Mouse (Mus musculus) spleen, adult 2 months (tissue): ENCODE data around the gene Notch1.

Source experiments
- CTCF ChIP-seq: fragments of 200-500 bp; IDR thresholded peaks from 2 replicates; pipeline ENCODE4 v1.5.1; 2011; ENCODE audit warnings: mild to moderate bottlenecking, inconsistent platforms; ENCODE audit not compliant: insufficient read depth, insufficient read length, insufficient replicate concordance; ENCODE audit errors: extremely low read depth
- POLR2A ChIP-seq: fragments of 200-500 bp; IDR thresholded peaks from 2 replicates; pipeline ENCODE4 v1.6.1; 2011; ENCODE audit warnings: low read depth, low read length, inconsistent platforms

DNA sequence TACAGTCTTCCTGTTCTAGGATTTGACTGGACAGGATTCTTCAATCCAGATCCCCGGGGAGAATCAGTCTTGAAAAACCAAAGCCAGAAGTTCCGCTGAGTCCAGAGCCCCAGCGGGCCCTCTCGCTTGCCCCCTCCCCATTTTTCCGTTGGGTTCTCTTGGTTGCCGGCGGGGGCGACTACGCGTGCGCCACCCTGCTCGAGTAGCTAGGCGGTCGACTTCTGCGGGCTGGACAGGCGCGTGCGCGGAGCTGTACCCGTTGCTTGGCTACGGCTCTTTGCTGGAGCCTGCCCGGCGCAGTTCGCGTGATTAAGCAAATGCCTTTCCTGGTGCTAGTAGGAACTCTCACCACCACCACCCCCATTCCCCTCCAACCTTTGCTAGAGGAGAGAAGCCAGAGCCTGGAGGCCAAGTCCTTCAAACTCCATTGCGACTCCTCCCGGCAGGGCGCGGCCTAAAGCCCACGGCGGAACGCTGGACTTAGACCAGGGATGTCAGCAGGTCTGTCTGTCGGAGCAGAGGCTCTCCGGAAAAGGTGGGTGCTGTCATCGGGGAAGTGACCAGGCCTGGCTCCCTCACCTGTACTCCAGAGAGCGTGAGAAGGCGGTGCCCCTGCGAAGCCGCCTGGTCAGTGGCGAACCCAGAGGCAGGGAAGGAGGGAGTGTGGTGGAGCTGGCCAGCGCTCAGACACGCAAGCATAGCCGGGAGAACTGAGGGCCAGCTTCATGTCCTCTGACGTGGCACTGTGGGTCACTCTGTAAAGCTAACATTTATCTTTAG, 70.6 kb downstream of the Notch1 start:
- TF ChIP-seq CTCF (no peak), POLR2A (no peak)
